Mouse (Mus musculus) MEL (cell line): ENCODE results near the gene Erbb2. TPM values are rescaled to one million over a fixed set of nuclear protein-coding genes. Genes with fewer than 3 reads are reported as not detected.

Experiments
- DNase-seq: peaks from one replicate; pipeline ENCODE4 v3.0.0; 2011; ENCODE audit warnings: low read depth, low spot score
- H3K27ac ChIP-seq: 2 replicates; pipeline ENCODE4 v1.5.1; 2012; ENCODE audit warnings: low read depth, mild to moderate bottlenecking, control low read depth, low read length, moderate library complexity; ENCODE audit not compliant: control insufficient read depth
- H3K27me3 ChIP-seq, 2 experiments: fragments of 150-350 bp in 1 of 2; sonication (generic) in 1 of 2; 2 replicates each; pipeline ENCODE4 v1.6.1; 2012; ENCODE audit warnings: low read length in 2 of 2, mild to moderate bottlenecking in 2 of 2, improper control_type of control experiment in 1 of 2, moderate library complexity in 1 of 2; ENCODE audit not compliant: insufficient read depth in 2 of 2, control insufficient read depth in 1 of 2
- H3K36me3 ChIP-seq, 2 experiments: 2 replicates each; pipeline ENCODE4 v1.6.1; 2012 to 2014; ENCODE audit warnings: low read length in 2 of 2, improper control_type of control experiment in 1 of 2, inconsistent platforms in 1 of 2, mild to moderate bottlenecking in 1 of 2; ENCODE audit not compliant: insufficient read depth in 2 of 2, control insufficient read depth in 1 of 2
- H3K4me1 ChIP-seq, 2 experiments: fragments of 150-350 bp in 1 of 2; sonication (generic) in 1 of 2; 2 replicates each; pipeline ENCODE4 v1.6.1; 2012; ENCODE audit warnings: low read length in 2 of 2, improper control_type of control experiment in 1 of 2, mild to moderate bottlenecking in 1 of 2; ENCODE audit not compliant: insufficient read depth in 2 of 2, control insufficient read depth in 1 of 2
- H3K4me3 ChIP-seq, 2 experiments: fragments of 150-350 bp in 1 of 2; sonication (generic) in 1 of 2; 2 replicates each; pipeline ENCODE4 v1.5.1; 2012; ENCODE audit warnings: low read depth in 2 of 2, low read length in 2 of 2, mild to moderate bottlenecking in 2 of 2, moderate library complexity in 2 of 2, control low read depth in 1 of 2, improper control_type of control experiment in 1 of 2; ENCODE audit not compliant: control insufficient read depth in 1 of 2, insufficient read depth in 1 of 2
- H3K79me2 ChIP-seq: 2 replicates; pipeline ENCODE4 v1.6.1; 2012; ENCODE audit warnings: mild to moderate bottlenecking, low read length, moderate library complexity; ENCODE audit not compliant: control insufficient read depth, poor library complexity, insufficient read depth
- H3K9ac ChIP-seq: 2 replicates; pipeline ENCODE4 v1.6.1; 2012; ENCODE audit warnings: low read depth, mild to moderate bottlenecking, control low read depth, low read length, moderate library complexity; ENCODE audit not compliant: control insufficient read depth, poor library complexity, severe bottlenecking
- H3K9me3 ChIP-seq: fragments of 150-350 bp; sonication (generic); replicated peaks from 2 replicates; pipeline ENCODE4 v1.6.1; 2012; ENCODE audit warnings: mild to moderate bottlenecking, low read length, improper control_type of control experiment, moderate library complexity; ENCODE audit not compliant: insufficient read depth
- CHD1 ChIP-seq: IDR thresholded peaks from 2 replicates; pipeline ENCODE4 v1.6.1; 2012; ENCODE audit warnings: low read depth, mild to moderate bottlenecking, inconsistent platforms, low read length, improper control_type of control experiment
- CHD2 ChIP-seq: IDR thresholded peaks from 2 replicates; pipeline ENCODE4 v1.6.1; 2011; ENCODE audit warnings: low read length, improper control_type of control experiment
- CTCF ChIP-seq, 3 experiments: IDR thresholded peaks in 2 of 3; conservative IDR thresholded peaks in 1 of 3; 2 replicates each; pipeline ENCODE4 v1.5.1; 2011 to 2012; ENCODE audit warnings: low read length in 3 of 3, low read depth in 2 of 3, mild to moderate bottlenecking in 2 of 3, improper control_type of control experiment in 1 of 3, inconsistent platforms in 1 of 3, mixed read lengths in 1 of 3, moderate library complexity in 1 of 3; ENCODE audit not compliant: control insufficient read depth in 1 of 3, insufficient read depth in 1 of 3, poor library complexity in 1 of 3, severe bottlenecking in 1 of 3
- E2F4 ChIP-seq: IDR thresholded peaks from 2 replicates; pipeline ENCODE4 v1.6.1; 2011; ENCODE audit warnings: low read depth, low read length, improper control_type of control experiment, borderline replicate concordance
- ELF1 ChIP-seq: IDR thresholded peaks from 2 replicates; pipeline ENCODE4 v1.6.1; 2014; ENCODE audit warnings: low read depth, mild to moderate bottlenecking, inconsistent platforms, low read length, improper control_type of control experiment, moderate library complexity
- EP300 ChIP-seq, 2 experiments: IDR thresholded peaks; 2 replicates each; pipeline ENCODE4 v1.6.1; 2011; ENCODE audit warnings: improper control_type of control experiment in 2 of 2, low read length in 2 of 2, low read depth in 1 of 2, mild to moderate bottlenecking in 1 of 2
- GABPA ChIP-seq: IDR thresholded peaks from 2 replicates; pipeline ENCODE4 v1.6.1; 2012; ENCODE audit warnings: low read depth, mild to moderate bottlenecking, inconsistent platforms, low read length, improper control_type of control experiment, moderate library complexity
- GATA1 ChIP-seq: IDR thresholded peaks from 2 replicates; pipeline ENCODE4 v1.6.1; 2011; ENCODE audit warnings: low read depth, low read length, improper control_type of control experiment
- HCFC1 ChIP-seq: IDR thresholded peaks from 2 replicates; pipeline ENCODE4 v1.6.1; 2012; ENCODE audit warnings: low read depth, mild to moderate bottlenecking, inconsistent platforms, low read length, improper control_type of control experiment, moderate library complexity
- JUND ChIP-seq: IDR thresholded peaks from 2 replicates; pipeline ENCODE4 v1.6.1; 2011; ENCODE audit warnings: low read depth, mild to moderate bottlenecking, improper control_type of control experiment, low read length
- KAT2A ChIP-seq: conservative IDR thresholded peaks from 2 replicates; pipeline ENCODE4 v1.6.1; 2012; ENCODE audit warnings: low read depth, low read length, improper control_type of control experiment, inconsistent platforms
- MAFK ChIP-seq: IDR thresholded peaks from 2 replicates; pipeline ENCODE4 v1.6.1; 2011; ENCODE audit warnings: low read depth, mild to moderate bottlenecking, low read length, improper control_type of control experiment, borderline replicate concordance
- MAX ChIP-seq: IDR thresholded peaks from 2 replicates; pipeline ENCODE4 v1.6.1; 2011; ENCODE audit warnings: low read length, improper control_type of control experiment
- MEF2A ChIP-seq: IDR thresholded peaks from 2 replicates; pipeline ENCODE4 v1.6.1; 2014; ENCODE audit warnings: low read depth, mild to moderate bottlenecking, inconsistent platforms, low read length, improper control_type of control experiment; ENCODE audit not compliant: poor library complexity, insufficient replicate concordance, severe bottlenecking; ENCODE audit errors: extremely low read depth
- MXI1 ChIP-seq: IDR thresholded peaks from 2 replicates; pipeline ENCODE4 v1.6.1; 2011; ENCODE audit warnings: mild to moderate bottlenecking, low read depth, low read length, improper control_type of control experiment
- MYB ChIP-seq: IDR thresholded peaks from 2 replicates; pipeline ENCODE4 v1.6.1; 2011; ENCODE audit warnings: mild to moderate bottlenecking, low read depth, low read length, improper control_type of control experiment
- MYC ChIP-seq: IDR thresholded peaks from 2 replicates; pipeline ENCODE4 v1.6.1; 2011; ENCODE audit warnings: low read depth, mild to moderate bottlenecking, low read length, improper control_type of control experiment, moderate library complexity
- NELFE ChIP-seq: IDR thresholded peaks from 2 replicates; pipeline ENCODE4 v1.6.1; 2011; ENCODE audit warnings: low read depth, low read length, improper control_type of control experiment
- NRF1 ChIP-seq: IDR thresholded peaks from 2 replicates; pipeline ENCODE4 v1.6.1; 2014; ENCODE audit warnings: low read depth, mild to moderate bottlenecking, inconsistent platforms, low read length, improper control_type of control experiment, moderate library complexity; ENCODE audit not compliant: poor library complexity, insufficient read depth, severe bottlenecking
- POLR2A ChIP-seq, 2 experiments: IDR thresholded peaks; 2 replicates each; pipeline ENCODE4 v1.6.1; 2011 to 2012; ENCODE audit warnings: low read length in 2 of 2, mild to moderate bottlenecking in 2 of 2, control low read depth in 1 of 2, improper control_type of control experiment in 1 of 2, low read depth in 1 of 2, moderate library complexity in 1 of 2; ENCODE audit not compliant: control insufficient read depth in 1 of 2, insufficient read depth in 1 of 2, poor library complexity in 1 of 2
- POLR2AphosphoS5 ChIP-seq: IDR thresholded peaks from 2 replicates; pipeline ENCODE4 v1.6.1; 2012; ENCODE audit warnings: low read depth, borderline replicate concordance, mild to moderate bottlenecking, inconsistent platforms, low read length, moderate library complexity, mixed read lengths
- RCOR1 ChIP-seq: IDR thresholded peaks from 2 replicates; pipeline ENCODE4 v1.6.1; 2012; ENCODE audit warnings: low read depth, mild to moderate bottlenecking, inconsistent platforms, low read length, improper control_type of control experiment
- SIN3A ChIP-seq: IDR thresholded peaks from 2 replicates; pipeline ENCODE4 v1.6.1; 2012; ENCODE audit warnings: low read length, improper control_type of control experiment, inconsistent platforms
- UBTF ChIP-seq: IDR thresholded peaks from 2 replicates; pipeline ENCODE4 v1.6.1; 2012; ENCODE audit warnings: low read depth, mild to moderate bottlenecking, inconsistent platforms, low read length, improper control_type of control experiment, moderate library complexity, borderline replicate concordance; ENCODE audit not compliant: insufficient read depth
- USF1 ChIP-seq: IDR thresholded peaks from 2 replicates; pipeline ENCODE4 v1.6.1; 2014; ENCODE audit warnings: low read depth, mild to moderate bottlenecking, inconsistent platforms, low read length, improper control_type of control experiment, moderate library complexity
- USF2 ChIP-seq, 2 experiments: IDR thresholded peaks; 2 replicates each; pipeline ENCODE4 v1.6.1; 2011 to 2012; ENCODE audit warnings: improper control_type of control experiment in 2 of 2, low read length in 2 of 2, borderline replicate concordance in 1 of 2, inconsistent platforms in 1 of 2, low read depth in 1 of 2, mild to moderate bottlenecking in 1 of 2; ENCODE audit not compliant: insufficient read depth in 1 of 2
- ZC3H11A ChIP-seq: IDR thresholded peaks from 2 replicates; pipeline ENCODE4 v1.6.1; 2012; ENCODE audit warnings: low read depth, mild to moderate bottlenecking, inconsistent platforms, low read length, improper control_type of control experiment
- ZKSCAN1 ChIP-seq: IDR thresholded peaks from 2 replicates; pipeline ENCODE4 v1.6.1; 2012; ENCODE audit warnings: low read depth, mild to moderate bottlenecking, inconsistent platforms, low read length, improper control_type of control experiment, moderate library complexity
- ZMIZ1 ChIP-seq: IDR thresholded peaks from 2 replicates; pipeline ENCODE4 v1.6.1; 2012; ENCODE audit warnings: low read depth, mild to moderate bottlenecking, inconsistent platforms, low read length, improper control_type of control experiment, moderate library complexity
- polyA plus RNA-seq, 2 experiments: library from polyadenylated mRNA; stranded (reverse) in 1 of 2; unstranded in 1 of 2; fragments of >175 nt in 1 of 2; fragments of >200 nt in 1 of 2; gene quantifications; 2 replicates each; pipeline versions ENCODE4 v1.2.1 to v1.2.4; 2012; ENCODE audit warnings: low replicate concordance in 2 of 2, low read depth in 1 of 2; ENCODE audit not compliant: insufficient read length in 2 of 2, insufficient read depth in 1 of 2, missing spikeins in 1 of 2
- total RNA-seq: library from RNA; depleted of rRNA; stranded (reverse); fragments of 300-350 nt; gene quantifications from 2 replicates; pipeline ENCODE4 v1.2.3, GENCODE M21; 2012

The Erbb2 gene
- total and polyA plus RNA-seq, 3 experiments = not detected

DNA sequence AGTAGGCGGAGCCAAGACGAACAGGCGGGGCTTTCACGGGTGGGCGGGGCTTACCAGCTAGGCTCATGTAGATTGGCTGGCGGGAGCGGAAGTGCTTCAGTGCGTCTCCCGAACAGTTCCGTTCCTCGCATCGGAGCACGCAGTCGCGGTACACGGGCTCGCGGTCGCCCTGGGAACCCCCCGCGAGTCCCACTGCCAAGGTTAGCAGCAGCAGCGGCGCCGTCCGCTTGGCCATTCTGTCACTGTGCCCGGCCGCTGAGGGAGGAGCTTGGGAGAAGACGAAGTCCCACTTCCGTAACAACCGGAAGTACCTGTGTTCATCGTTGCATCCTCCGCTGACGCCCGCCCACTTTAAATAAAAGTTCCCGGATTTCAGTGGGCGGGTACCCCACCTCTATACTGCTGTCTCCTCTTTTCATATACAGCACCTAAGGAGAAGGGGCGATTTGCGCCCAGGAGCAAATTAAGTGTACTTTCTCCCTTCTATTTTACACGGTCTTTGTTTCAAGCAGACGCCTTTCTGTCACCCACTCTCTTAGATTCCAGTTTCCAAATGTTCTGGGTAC lies 12.0 kb upstream of the Erbb2 start, which contains the start of gene Pgap3 (continued):
- 0 out of 2 replicates have a peak, but pooled peaks have one; percentile 20 for TF ChIP-seq MYB
- no peak for TF ChIP-seq ZC3H11A
- peak; percentile 69; the same call in 1 of the 2 replicates for TF ChIP-seq MYC
- TF ChIP-seq MXI1 = 0 out of 2 replicates have a peak, but pooled peaks have one; percentile 61
- TF ChIP-seq EP300 (IDR thresholded peaks at IDR 0.05; ENCODE audit: low read depth in 1 of 2, low read length in 2 of 2) = peak in 1 of 2 experiments; percentile 27; a peak in 1 of 4 replicates
- TF ChIP-seq UBTF = no peak
- TF ChIP-seq RCOR1 = peak; percentile 50
- no peak for TF ChIP-seq CTCF (IDR thresholded peaks at IDR 0.05 in 2 of 3, conservative IDR thresholded peaks at IDR 0.05 in 1 of 3; ENCODE audit: control insufficient read depth in 1 of 3, insufficient read depth in 1 of 3, low read depth in 2 of 3, low read length in 3 of 3, poor library complexity in 1 of 3, severe bottlenecking in 1 of 3)
- no peak for TF ChIP-seq CHD2
- TF ChIP-seq CHD1 = no peak
- TF ChIP-seq KAT2A = peak; percentile 64; the same call in 1 of the 2 replicates
- no peak for TF ChIP-seq GABPA
- peak; percentile 90 for TF ChIP-seq NELFE
- peak; percentile 62 for TF ChIP-seq MAX
- peak; percentile 88 for TF ChIP-seq HCFC1
- no peak for TF ChIP-seq ZKSCAN1
- TF ChIP-seq ZMIZ1 = peak; percentile 79; the same call in 1 of the 2 replicates
- TF ChIP-seq E2F4 = peak; percentile 63; the same call in 1 of the 2 replicates
- TF ChIP-seq JUND = no peak
- no peak for TF ChIP-seq USF1

DNA sequence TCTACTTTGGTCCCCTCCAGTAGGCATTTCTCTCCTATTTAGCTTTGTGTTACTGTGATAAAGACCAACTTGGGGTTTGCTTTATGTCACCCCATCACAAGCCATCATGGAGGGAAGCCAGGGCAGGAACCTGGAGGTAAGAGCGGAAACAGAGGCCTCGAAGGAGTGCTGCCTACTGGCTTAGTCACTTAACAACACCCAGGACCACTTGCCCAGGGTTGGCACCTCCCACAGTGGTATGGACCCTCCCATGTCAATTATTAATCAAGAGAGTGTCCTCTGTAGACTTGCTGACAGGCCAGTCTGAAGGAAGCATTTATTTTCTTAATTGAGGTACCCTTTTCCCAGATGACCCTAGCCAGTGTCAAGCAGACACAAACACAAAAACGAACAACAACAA lies 11.5 kb upstream of the Erbb2 start:
- no peak for TF ChIP-seq MAFK
- TF ChIP-seq NRF1 = no peak
- no peak for TF ChIP-seq MEF2A
- TF ChIP-seq POLR2A (IDR thresholded peaks at IDR 0.05; ENCODE audit: control insufficient read depth in 1 of 2, insufficient read depth in 1 of 2, low read depth in 1 of 2, low read length in 2 of 2, poor library complexity in 1 of 2) = no peak
- TF ChIP-seq ELF1 = no peak
- TF ChIP-seq USF2 (IDR thresholded peaks at IDR 0.05; ENCODE audit: borderline replicate concordance in 1 of 2, insufficient read depth in 1 of 2, low read depth in 1 of 2, low read length in 2 of 2) = no peak
- TF ChIP-seq GATA1 = no peak
- TF ChIP-seq ZMIZ1 = no peak
- TF ChIP-seq MYC = no peak
- no peak for TF ChIP-seq POLR2AphosphoS5
- TF ChIP-seq SIN3A = no peak
- TF ChIP-seq GABPA = no peak
- TF ChIP-seq E2F4 = no peak
- H3K36me3 ChIP-seq = peaks cover 0 to 9% of the 10 kb centered on the region in 2 experiments; a peak in 2 of 4 replicates
- peak overlapping the region; percentile 69 to 96 for H3K4me3 ChIP-seq
- H3K79me2 ChIP-seq = no peaks in the 10 kb centered on the region; the same call in 1 of the 2 replicates
- peak overlapping the region; percentile 80 for H3K9ac ChIP-seq
- peak overlapping the region; percentile 89; the same call in 1 of the 2 replicates for H3K27ac ChIP-seq
- H3K9me3 ChIP-seq = no peaks in the 10 kb centered on the region
- DNase-seq = no peak
- H3K27me3 ChIP-seq = peaks cover 3 to 5% of the 10 kb centered on the region in 2 experiments; a peak in 2 of 4 replicates
- H3K4me1 ChIP-seq = peaks cover 8 to 14% of the 10 kb centered on the region in 2 experiments
